Mouse (Mus musculus) spleen, postnatal 10 days (tissue): Measurements from ENCODE around the gene Tomm70a.

Source experiments
- DNase-seq, 2 experiments: peaks; one replicate each; pipeline ENCODE4 v3.0.0; 2021 to 2022; ENCODE audit warnings: low spot score in 2 of 2

The Tomm70a gene

GRCm38 (mm10) chr16:57120913-57121815, at the start of gene Tomm70a:
TSS of gene Tomm70a (plus strand) at chr16:57121703.
- peak; percentile 89 to 93 for DNase-seq

- no peak for DNase-seq
Observed at GRCm38 (mm10) chr16:57075986-57076385, 45.5 kb upstream of the Tomm70a start.

GRCm38 (mm10) chr16:57079577-57079976, 41.9 kb upstream of the Tomm70a start:
- DNase-seq: no peak

- DNase-seq: peak; percentile 7 to 47
Observed at GRCm38 (mm10) chr16:57092460-57092859, 29.0 kb upstream of the Tomm70a start.

- no peak for DNase-seq
Observed at GRCm38 (mm10) chr16:57092911-57093605, 28.4 kb upstream of the Tomm70a start.

GRCm38 (mm10) chr16:57098468-57099144, 22.9 kb upstream of the Tomm70a start:
- no peak for DNase-seq

GRCm38 (mm10) chr16:57099572-57100237, 21.8 kb upstream of the Tomm70a start:
- no peak for DNase-seq

GRCm38 (mm10) chr16:57101174-57101573, 20.3 kb upstream of the Tomm70a start:
- no peak for DNase-seq

- no peak for DNase-seq
Observed at GRCm38 (mm10) chr16:57106185-57106960, 15.1 kb upstream of the Tomm70a start.

- no peak for DNase-seq
Observed at GRCm38 (mm10) chr16:57116066-57116465, 5.4 kb upstream of the Tomm70a start.

- DNase-seq: no peak
Observed at GRCm38 (mm10) chr16:57117562-57117961, 3.9 kb upstream of the Tomm70a start.

- DNase-seq: no peak
Observed at GRCm38 (mm10) chr16:57121816-57122415, 413 bp downstream of the Tomm70a start.

GRCm38 (mm10) chr16:57122682-57123445, 1.4 kb downstream of the Tomm70a start:
- no peak for DNase-seq

GRCm38 (mm10) chr16:57126268-57126667, 4.8 kb downstream of the Tomm70a start:
- DNase-seq: no peak

GRCm38 (mm10) chr16:57127825-57128224, 6.3 kb downstream of the Tomm70a start:
- DNase-seq: no peak

GRCm38 (mm10) chr16:57130752-57131400, 9.4 kb downstream of the Tomm70a start:
- no peak for DNase-seq

GRCm38 (mm10) chr16:57131544-57131943, 10.0 kb downstream of the Tomm70a start:
- DNase-seq: no peak

GRCm38 (mm10) chr16:57132326-57132725, 10.8 kb downstream of the Tomm70a start:
- no peak for DNase-seq

- no peak for DNase-seq
Observed at GRCm38 (mm10) chr16:57133611-57134010, 12.1 kb downstream of the Tomm70a start.
